Mouse (Mus musculus): ENCODE measurements around the gene Dcaf7. TPM values are rescaled to one million over a fixed set of nuclear protein-coding genes. Genes with fewer than 3 reads are reported as not detected.
A peak's percentile ranks its signal among the peaks of the same experiment; 100 is the strongest.

Dcaf7 gene
- total and polyA plus RNA-seq, 2 experiments = 17.1 to 18.3 TPM

- H3K36me3 ChIP-seq (ENCODE audit: control insufficient read depth, insufficient read depth, low read length) = peaks cover 10% of the 10 kb centered on the region
- H3K27me3 ChIP-seq (ENCODE audit: control insufficient read depth, insufficient read depth, low read length) = no peaks in the 10 kb centered on the region
- TF ChIP-seq POLR2A (IDR thresholded peaks at IDR 0.05; ENCODE audit: extremely low read depth, insufficient read depth, low read length) (no peak), CTCF (IDR thresholded peaks at IDR 0.05; ENCODE audit: low read depth, low read length) (no peak)
- peaks cover 9% of the 10 kb centered on the region; the same call in 1 of the 2 replicates for H3K4me1 ChIP-seq (ENCODE audit: control insufficient read depth, insufficient read depth, low read length)
- 89% methylated on average over 8 of the region's 8 CpGs for WGBS
- H3K79me2 ChIP-seq (ENCODE audit: control insufficient read depth, insufficient read depth, low read length) = no peaks in the 10 kb centered on the region
- no peak overlapping the region for H3K4me3 ChIP-seq (ENCODE audit: insufficient read depth, low read depth, low read length)
- DNase-seq (ENCODE audit: extremely low read depth, low read depth, low spot score) = no peak
- H3K9ac ChIP-seq (ENCODE audit: low read depth, low read length) = no peak overlapping the region
- H3K27ac ChIP-seq (replicated peaks; ENCODE audit: insufficient read depth, low read depth, low read length) = no peak overlapping the region
Observed at GRCm38 (mm10) chr11:106056819-106057491, 20.3 kb downstream of the Dcaf7 start.

DNA sequence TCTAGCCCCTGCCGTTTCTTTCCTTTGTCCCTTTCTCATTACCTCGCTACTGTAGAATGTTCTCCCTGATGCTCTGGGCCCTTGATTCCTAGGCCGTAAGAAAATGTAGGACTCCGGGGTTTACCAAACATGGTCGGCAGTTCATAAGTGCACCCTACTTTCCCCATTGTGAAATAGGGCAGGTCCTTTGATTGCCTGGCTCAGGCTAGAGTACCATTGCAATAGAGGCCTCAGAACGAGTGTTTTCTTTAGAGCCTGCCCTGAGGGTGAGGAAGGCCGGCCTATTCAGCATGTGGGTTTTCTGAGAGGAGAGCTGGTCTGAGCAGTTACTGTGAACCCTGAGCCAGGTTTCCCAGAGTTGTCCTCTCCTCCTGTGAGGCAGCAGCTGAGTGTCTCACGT is 21.3 kb downstream of the Dcaf7 start:
- Histone ChIP-seq H3K27me3 (ENCODE audit: control insufficient read depth, insufficient read depth, low read length) (no peaks in the 10 kb centered on the region), H3K79me2 (ENCODE audit: control insufficient read depth, insufficient read depth, low read length) (no peaks in the 10 kb centered on the region), H3K9ac (ENCODE audit: low read depth, low read length) (no peak overlapping the region), H3K27ac (replicated peaks; ENCODE audit: insufficient read depth, low read depth, low read length) (no peak overlapping the region; the same call in 1 of the 2 replicates), H3K4me3 (ENCODE audit: insufficient read depth, low read depth, low read length) (no peak overlapping the region), H3K4me1 (ENCODE audit: control insufficient read depth, insufficient read depth, low read length) (peaks cover 9% of the 10 kb centered on the region; the same call in 1 of the 2 replicates), H3K36me3 (ENCODE audit: control insufficient read depth, insufficient read depth, low read length) (peaks cover 2% of the 10 kb centered on the region; the same call in 1 of the 2 replicates)
- WGBS = 40% methylated on average over 8 of the region's 8 CpGs
- TF ChIP-seq POLR2A (IDR thresholded peaks at IDR 0.05; ENCODE audit: extremely low read depth, insufficient read depth, low read length) (no peak), CTCF (IDR thresholded peaks at IDR 0.05; ENCODE audit: low read depth, low read length) (no peak)
- peak; percentile 88 for DNase-seq (ENCODE audit: extremely low read depth, low read depth, low spot score)

GRCm38 (mm10) chr11:106060549-106060948 is 23.9 kb downstream of the Dcaf7 start:
- no peak overlapping the region for H3K4me3 ChIP-seq (ENCODE audit: insufficient read depth, low read depth, low read length)
- 29% methylated on average over 1 of the region's 1 CpGs for WGBS
- no peak overlapping the region for H3K9ac ChIP-seq (ENCODE audit: low read depth, low read length)
- H3K27me3 ChIP-seq (ENCODE audit: control insufficient read depth, insufficient read depth, low read length) = no peaks in the 10 kb centered on the region
- no peaks in the 10 kb centered on the region for H3K4me1 ChIP-seq (ENCODE audit: control insufficient read depth, insufficient read depth, low read length)
- no peak for TF ChIP-seq POLR2A (IDR thresholded peaks at IDR 0.05; ENCODE audit: extremely low read depth, insufficient read depth, low read length)
- no peak for TF ChIP-seq CTCF (IDR thresholded peaks at IDR 0.05; ENCODE audit: low read depth, low read length)
- H3K27ac ChIP-seq (replicated peaks; ENCODE audit: insufficient read depth, low read depth, low read length) = no peak overlapping the region
- peaks cover 2% of the 10 kb centered on the region; the same call in 1 of the 2 replicates for H3K36me3 ChIP-seq (ENCODE audit: control insufficient read depth, insufficient read depth, low read length)
- H3K79me2 ChIP-seq (ENCODE audit: control insufficient read depth, insufficient read depth, low read length) = no peaks in the 10 kb centered on the region
- no peak for DNase-seq (ENCODE audit: extremely low read depth, low read depth, low spot score)

DNA sequence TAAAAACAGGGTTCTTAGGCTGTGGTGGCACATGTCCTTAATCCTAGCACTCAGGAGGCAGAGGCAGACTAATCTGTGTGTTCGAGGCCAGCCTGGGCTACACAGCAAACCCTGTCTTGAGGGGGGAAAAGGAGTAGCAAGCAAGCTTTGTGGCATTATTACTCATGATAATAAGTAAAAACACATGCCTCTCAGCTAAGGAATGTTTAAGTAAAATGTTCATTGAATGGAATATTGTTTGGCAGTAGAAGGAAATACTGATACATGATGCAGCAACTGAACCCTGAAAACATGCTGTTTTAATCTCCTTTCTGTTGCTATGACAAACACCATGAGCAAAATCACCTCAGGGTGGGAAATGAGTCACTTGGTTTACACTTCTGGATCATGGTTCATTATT is 24.6 kb downstream of the Dcaf7 start:
- WGBS = 97% methylated on average over 1 of the region's 1 CpGs

DNA sequence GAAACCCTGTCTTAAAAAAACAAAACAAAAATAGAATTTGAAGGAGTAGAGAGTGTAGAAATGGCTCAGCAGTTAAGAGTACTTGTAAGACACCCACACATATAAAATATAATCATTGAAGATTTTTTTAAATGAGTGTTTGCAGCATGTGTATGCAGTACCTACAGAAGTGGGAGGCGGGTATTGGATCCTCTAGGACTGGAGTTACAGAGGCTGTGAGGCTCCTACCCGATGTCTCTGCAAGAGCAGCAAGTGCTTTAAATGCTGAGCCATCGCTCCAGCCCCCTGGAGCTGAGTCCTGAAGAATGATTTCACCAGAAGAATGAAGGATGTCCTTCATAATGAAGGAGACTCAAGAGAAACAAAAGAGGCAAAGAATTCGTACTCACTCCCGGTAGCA is 27.1 kb downstream of the Dcaf7 start:
- no peak overlapping the region for H3K27ac ChIP-seq (replicated peaks; ENCODE audit: insufficient read depth, low read depth, low read length)
- H3K4me3 ChIP-seq (ENCODE audit: insufficient read depth, low read depth, low read length) = no peak overlapping the region
- no peak for DNase-seq (ENCODE audit: extremely low read depth, low read depth, low spot score)
- peaks cover 9% of the 10 kb centered on the region for H3K4me1 ChIP-seq (ENCODE audit: control insufficient read depth, insufficient read depth, low read length)
- no peak for TF ChIP-seq CTCF (IDR thresholded peaks at IDR 0.05; ENCODE audit: low read depth, low read length)
- no peak for TF ChIP-seq POLR2A (IDR thresholded peaks at IDR 0.05; ENCODE audit: extremely low read depth, insufficient read depth, low read length)
- H3K9ac ChIP-seq (ENCODE audit: low read depth, low read length) = no peak overlapping the region
- H3K36me3 ChIP-seq (ENCODE audit: control insufficient read depth, insufficient read depth, low read length) = peaks cover 2% of the 10 kb centered on the region; the same call in 1 of the 2 replicates
- peaks cover 3% of the 10 kb centered on the region for H3K79me2 ChIP-seq (ENCODE audit: control insufficient read depth, insufficient read depth, low read length)
- H3K27me3 ChIP-seq (ENCODE audit: control insufficient read depth, insufficient read depth, low read length) = no peaks in the 10 kb centered on the region
- 91% methylated on average over 5 of the region's 5 CpGs for WGBS

More for the DNA sequence above, 24.6 kb downstream of the Dcaf7 start:
- Histone ChIP-seq H3K79me2 (ENCODE audit: control insufficient read depth, insufficient read depth, low read length) (no peaks in the 10 kb centered on the region), H3K9ac (ENCODE audit: low read depth, low read length) (no peak overlapping the region), H3K36me3 (ENCODE audit: control insufficient read depth, insufficient read depth, low read length) (peaks cover 2% of the 10 kb centered on the region; the same call in 1 of the 2 replicates), H3K27me3 (ENCODE audit: control insufficient read depth, insufficient read depth, low read length) (no peaks in the 10 kb centered on the region), H3K4me3 (ENCODE audit: insufficient read depth, low read depth, low read length) (no peak overlapping the region), H3K4me1 (ENCODE audit: control insufficient read depth, insufficient read depth, low read length) (no peaks in the 10 kb centered on the region), H3K27ac (replicated peaks; ENCODE audit: insufficient read depth, low read depth, low read length) (no peak overlapping the region)
- no peak for TF ChIP-seq POLR2A (IDR thresholded peaks at IDR 0.05; ENCODE audit: extremely low read depth, insufficient read depth, low read length)
- no peak for TF ChIP-seq CTCF (IDR thresholded peaks at IDR 0.05; ENCODE audit: low read depth, low read length)
- no peak for DNase-seq (ENCODE audit: extremely low read depth, low read depth, low spot score)
